Mouse (Mus musculus): ENCODE results near the gene Chka.

- TF ChIP-seq POLR2A (IDR thresholded peaks at IDR 0.05; ENCODE audit: control insufficient read depth, extremely low read depth, insufficient read depth, low read length, poor library complexity), result no peak
- TF ChIP-seq CTCF (IDR thresholded peaks at IDR 0.05; ENCODE audit: borderline replicate concordance, control insufficient read depth, extremely low read depth, insufficient read depth, low read length, poor library complexity), result no peak
Observed at GRCm38 (mm10) chr19:3845803-3846406, 5.7 kb upstream of the Chka start.

Measured in thymus, adult 2 months (tissue).